Mouse (Mus musculus): ENCODE results near the gene Astn1. TPM values are rescaled to one million over a fixed set of nuclear protein-coding genes. Genes with fewer than 3 reads are reported as not detected.

Astn1 gene
- polyA plus RNA-seq, 2 experiments = 3.1 TPM

DNA sequence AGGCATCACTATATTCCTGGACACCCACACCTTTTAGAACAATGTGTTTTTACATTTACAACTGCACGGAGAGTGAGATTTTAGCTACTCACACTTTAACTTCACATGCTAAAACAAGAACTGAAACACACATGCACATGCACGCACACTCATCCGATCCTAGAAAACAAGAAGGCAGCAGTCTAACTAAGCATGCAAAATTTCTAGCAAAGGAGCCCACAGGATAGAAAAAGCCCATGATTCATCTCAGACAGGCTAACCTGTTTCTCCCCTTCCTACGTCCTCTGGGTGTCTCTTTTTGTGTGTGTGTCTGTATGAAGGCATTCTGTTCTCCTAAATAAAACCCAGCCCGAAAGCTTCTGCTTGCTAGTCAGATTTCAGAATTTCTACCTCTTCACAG, 378.9 kb downstream of the Astn1 start:
- no peak for DNase-seq (ENCODE audit: low spot score)
- no peak for TF ChIP-seq POLR2A (IDR thresholded peaks at IDR 0.05; ENCODE audit: borderline replicate concordance, extremely low read depth, insufficient read depth, insufficient read length)

More for the DNA sequence above, 378.9 kb downstream of the Astn1 start:
- Histone ChIP-seq H3K9ac (ENCODE audit: low read depth, low read length, severe bottlenecking) (no peak overlapping the region), H3K4me1 (ENCODE audit: control insufficient read depth, insufficient read depth, low read length) (0 out of 2 replicates have a peak, but pooled peaks cover 7% of the 10 kb centered on the region), H3K27ac (replicated peaks; ENCODE audit: low read depth, low read length) (no peak overlapping the region), H3K27me3 (ENCODE audit: control insufficient read depth, insufficient read depth, low read length) (0 out of 2 replicates have a peak, but pooled peaks cover 4% of the 10 kb centered on the region), H3K4me3 (replicated peaks; ENCODE audit: low read length) (no peak overlapping the region), H3K4me2 (replicated peaks; ENCODE audit: low read depth, low read length, severe bottlenecking) (no peak overlapping the region), H3K36me3 (ENCODE audit: control insufficient read depth, insufficient read depth, low read length) (no peaks in the 10 kb centered on the region), H3K9me3 (ENCODE audit: control insufficient read depth, low read length) (no peaks in the 10 kb centered on the region)
- ATAC-seq (ENCODE audit: low FRiP score, low read depth) = no peak
- 73% methylated on average over 5 of the region's 5 CpGs for WGBS

MicroRNAs within 50 kb of the gene (microRNA counts, 519-probe panel; counts per million panel counts)
- microRNA mmu-miR-488 = 1,109 counts per million, percentile 6 among the panel's probes with 10 or more counts

Small RNAs within 50 kb of the gene (microRNA-seq; reads per million reads assigned to microRNA genes)
- 14.2 reads per million, percentile 24 among the genes with 10 or more reads in this experiment for gene Mir488

Other genes starting within 250 kb of the Astn1 start
- 0.37 and 0.39 TPM in 2 replicates for gene Brinp2, start 5.9 kb upstream of the Astn1 start, polyA plus RNA-seq (2012; rRNA removed)
- gene Brinp2, start 5.9 kb upstream of the Astn1 start, polyA plus RNA-seq (2014; fragmentation: Nextera tagmentation; extraction: Ambion mirVana) = 0.26 and 0.39 TPM in 2 replicates

Measured in limb, embryonic 14.5 days (tissue).